Mouse (Mus musculus) hindbrain, embryonic 11.5 days (tissue): ENCODE results near the gene Efcab11. TPM values are rescaled to one million over a fixed set of nuclear protein-coding genes. Genes with fewer than 3 reads are reported as not detected.

Source experiments
- ATAC-seq: fragments of 200-750 bp; cut with Nextera tagmentation; 2 replicates; pipeline ENCODE4 v1.8.0; 2017; ENCODE audit warnings: mild to moderate bottlenecking, moderate TSS enrichment, moderate library complexity; ENCODE audit not compliant: low FRiP score
- DNase-seq: peaks from one replicate; pipeline ENCODE4 v3.0.0-alpha.2; 2015; ENCODE audit warnings: low spot score
- H3K27ac ChIP-seq: fragments of 300-500 bp; sonication (generic); 2 replicates; pipeline ENCODE4 v1.5.1; 2014; ENCODE audit warnings: mild to moderate bottlenecking, low read depth, low read length
- H3K27me3 ChIP-seq: fragments of 300-500 bp; sonication (generic); 2 replicates; pipeline ENCODE4 v1.6.1; 2014; ENCODE audit warnings: mild to moderate bottlenecking, low read length, moderate library complexity, mixed read lengths; ENCODE audit not compliant: control insufficient read depth, insufficient read depth
- H3K36me3 ChIP-seq: fragments of 300-500 bp; sonication (generic); 2 replicates; pipeline ENCODE4 v1.6.1; 2014; ENCODE audit warnings: mild to moderate bottlenecking, low read length, moderate library complexity, mixed read lengths; ENCODE audit not compliant: control insufficient read depth, insufficient read depth
- H3K4me1 ChIP-seq: fragments of 300-500 bp; sonication (generic); replicated peaks from 2 replicates; pipeline ENCODE4 v1.6.1; 2014; ENCODE audit warnings: low read length, mixed read lengths; ENCODE audit not compliant: control insufficient read depth, insufficient read depth
- H3K4me2 ChIP-seq: fragments of 300-500 bp; sonication (generic); replicated peaks from 2 replicates; pipeline ENCODE4 v1.6.1; 2014; ENCODE audit warnings: mild to moderate bottlenecking, low read depth, low read length
- H3K4me3 ChIP-seq: fragments of 300-500 bp; sonication (generic); 2 replicates; pipeline ENCODE4 v1.5.1; 2014; ENCODE audit warnings: low read depth, low read length
- H3K9ac ChIP-seq: fragments of 300-500 bp; sonication (generic); 2 replicates; pipeline ENCODE4 v1.6.1; 2014; ENCODE audit warnings: low read depth, low read length
- H3K9me3 ChIP-seq: fragments of 300-500 bp; sonication (generic); 2 replicates; pipeline ENCODE4 v1.6.1; 2016; ENCODE audit warnings: low read length; ENCODE audit not compliant: control insufficient read depth
- WGBS: fragments of 180-500 bp; shearing (Covaris S2); extraction: QIAGEN DNeasy Blood & Tissue Kit; methylation state at CpG from one replicate; pipeline ENCODE4 v1.1.7; 2014; 5-methylcytosine and 5-hydroxymethylcytosine counted together
- polyA plus RNA-seq: library from polyadenylated mRNA; unstranded; fragments of >200 nt; fragmentation: Nextera tagmentation; extraction: Ambion mirVana; gene quantifications from 2 replicates; pipeline ENCODE4 v1.2.1, GENCODE M21; 2014

Gene Efcab11
- polyA plus RNA-seq = 22.9 and 25.6 TPM in 2 replicates

GRCm38 (mm10) chr12:99884269-99885261 is at the start of gene Efcab11, which contains the start of gene Tdp1:
Efcab11 (minus strand) TSS chr12:99884439.
Tdp1 (plus strand) TSS chr12:99884517.
- peak; percentile 100 for DNase-seq
- Histone ChIP-seq H3K36me3 (no peaks in the 10 kb centered on the region), H3K4me3 (peak within 1 kb of the TSS; percentile 58), H3K9ac (peak within 1 kb of the TSS; percentile 67), H3K27me3 (no peaks in the 10 kb centered on the region), H3K27ac (peak within 1 kb of the TSS; percentile 75), H3K4me1 (0 out of 2 replicates have a peak, but pooled peaks cover 2% of the 10 kb centered on the region), H3K4me2 (peak within 1 kb of the TSS; percentile 77), H3K9me3 (no peaks in the 10 kb centered on the region)
- under 1% methylated on average over 73 of the region's 73 CpGs for WGBS
- ATAC-seq = peak; percentile 82

GRCm38 (mm10) chr12:99933630-99934029 is 49.4 kb upstream of the Efcab11 start:
- no peaks in the 10 kb centered on the region for H3K4me1 ChIP-seq
- H3K9ac ChIP-seq = no peak overlapping the region
- no peaks in the 10 kb centered on the region for H3K9me3 ChIP-seq
- H3K4me3 ChIP-seq = no peak overlapping the region
- H3K4me2 ChIP-seq = no peak overlapping the region
- no peak overlapping the region for H3K27ac ChIP-seq
- ATAC-seq (no peak), DNase-seq (no peak)
- 94% methylated on average over 3 of the region's 3 CpGs for WGBS
- no peaks in the 10 kb centered on the region for H3K36me3 ChIP-seq
- no peaks in the 10 kb centered on the region for H3K27me3 ChIP-seq

DNA sequence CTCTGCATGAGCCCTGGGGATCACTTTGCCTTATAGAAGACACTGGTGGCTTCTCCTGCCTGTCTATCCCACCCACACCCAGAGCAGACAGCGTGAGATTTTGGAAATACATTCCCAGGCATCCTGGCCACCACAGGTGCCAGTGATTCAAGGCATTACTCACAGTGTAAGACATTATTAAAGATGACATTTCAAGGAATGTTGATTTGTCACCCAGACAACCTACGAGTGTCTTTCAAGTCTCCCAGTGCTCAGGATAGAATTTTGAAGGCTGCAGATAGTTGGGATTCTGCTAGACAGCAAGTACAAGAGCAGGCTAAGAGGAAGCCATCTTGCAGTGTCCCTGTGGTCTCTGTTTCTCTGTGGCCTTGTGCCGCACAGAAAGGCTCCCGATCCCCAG is 48.0 kb upstream of the Efcab11 start:
- ATAC-seq (no peak), DNase-seq (no peak)
- Histone ChIP-seq H3K4me3 (no peak overlapping the region), H3K27me3 (no peaks in the 10 kb centered on the region), H3K4me2 (no peak overlapping the region), H3K36me3 (no peaks in the 10 kb centered on the region), H3K9ac (no peak overlapping the region), H3K9me3 (no peaks in the 10 kb centered on the region), H3K27ac (no peak overlapping the region), H3K4me1 (no peaks in the 10 kb centered on the region)
- 91% methylated on average over 4 of the region's 4 CpGs for WGBS

- no peak for ATAC-seq
- no peak for DNase-seq
- H3K36me3 ChIP-seq = no peaks in the 10 kb centered on the region
- H3K9me3 ChIP-seq = no peaks in the 10 kb centered on the region
- H3K4me3 ChIP-seq = no peak overlapping the region
- H3K27me3 ChIP-seq = no peaks in the 10 kb centered on the region
- H3K9ac ChIP-seq = no peak overlapping the region
- H3K27ac ChIP-seq = no peak overlapping the region
- H3K4me2 ChIP-seq = no peak overlapping the region
- 90% methylated on average over 1 of the region's 1 CpGs for WGBS
- 0 out of 2 replicates have a peak, but pooled peaks cover under 1% of the 10 kb centered on the region for H3K4me1 ChIP-seq
Measured at GRCm38 (mm10) chr12:99929160-99929559, 44.9 kb upstream of the Efcab11 start.

DNA sequence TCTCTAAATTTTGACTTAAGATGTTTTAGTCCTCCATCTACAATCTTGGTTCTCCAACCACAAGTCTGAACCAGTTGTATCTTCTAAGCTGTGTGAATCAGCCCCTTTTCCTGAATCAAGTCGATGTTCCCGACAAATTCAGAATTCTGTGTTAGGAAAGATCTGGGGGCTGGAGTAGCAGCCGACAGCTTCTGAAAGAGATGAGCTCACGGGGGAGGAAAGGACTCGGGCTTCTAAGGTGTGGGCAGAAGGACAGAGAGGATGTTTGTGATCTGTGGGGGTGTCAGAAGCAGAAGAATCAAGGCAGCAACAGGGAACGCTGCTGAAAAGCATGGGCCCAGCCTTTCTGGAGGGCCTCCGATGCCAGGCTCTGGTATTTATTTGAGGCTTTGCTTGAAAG is 44.1 kb upstream of the Efcab11 start:
- 84% methylated on average over 7 of the region's 7 CpGs for WGBS
- peaks cover 3% of the 10 kb centered on the region; the same call in 1 of the 2 replicates for H3K4me1 ChIP-seq
- H3K4me3 ChIP-seq = no peak overlapping the region
- H3K27ac ChIP-seq = no peak overlapping the region
- H3K4me2 ChIP-seq = no peak overlapping the region
- no peak for DNase-seq
- ATAC-seq = no peak
- H3K9ac ChIP-seq = no peak overlapping the region
- no peaks in the 10 kb centered on the region for H3K36me3 ChIP-seq
- H3K9me3 ChIP-seq = no peaks in the 10 kb centered on the region
- H3K27me3 ChIP-seq = no peaks in the 10 kb centered on the region

DNA sequence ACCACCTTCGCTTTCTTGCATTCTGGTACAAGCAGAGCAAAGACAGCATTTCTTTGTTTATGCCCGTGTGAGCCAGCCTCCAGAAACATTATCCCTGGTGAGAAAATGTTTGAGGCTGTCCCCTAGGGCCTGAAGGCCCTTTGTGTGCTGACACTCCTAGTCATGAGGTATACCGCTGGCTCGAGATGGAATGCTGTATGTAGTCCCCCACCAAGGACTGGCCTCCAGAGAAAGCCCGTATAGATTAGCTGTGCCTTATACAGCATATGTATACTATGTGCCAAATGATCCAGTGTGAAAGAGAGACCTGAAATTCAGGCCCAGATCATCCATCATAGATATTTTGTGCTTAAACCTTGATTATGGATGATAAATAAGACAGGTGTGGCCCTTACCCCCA is 39.5 kb upstream of the Efcab11 start:
- ATAC-seq = peak; percentile 50; the same call in 1 of the 2 replicates
- Histone ChIP-seq H3K36me3 (no peaks in the 10 kb centered on the region), H3K27me3 (no peaks in the 10 kb centered on the region), H3K9ac (no peak overlapping the region), H3K4me2 (no peak overlapping the region), H3K27ac (no peak overlapping the region), H3K4me1 (peaks cover 3% of the 10 kb centered on the region; the same call in 1 of the 2 replicates), H3K4me3 (no peak overlapping the region), H3K9me3 (no peaks in the 10 kb centered on the region)
- peak; percentile 36 for DNase-seq
- 44% methylated on average over 5 of the region's 5 CpGs for WGBS

- no peaks in the 10 kb centered on the region for H3K36me3 ChIP-seq
- DNase-seq (peak; percentile 61), ATAC-seq (peak; percentile 73)
- peak overlapping the region; percentile 10; the same call in 1 of the 2 replicates for H3K27ac ChIP-seq
- no peak overlapping the region for H3K4me3 ChIP-seq
- H3K27me3 ChIP-seq = no peaks in the 10 kb centered on the region
- peaks cover 3% of the 10 kb centered on the region; the same call in 1 of the 2 replicates for H3K4me1 ChIP-seq
- no peak overlapping the region for H3K4me2 ChIP-seq
- WGBS = 23% methylated on average over 5 of the region's 5 CpGs
- H3K9ac ChIP-seq = no peak overlapping the region
- H3K9me3 ChIP-seq = no peaks in the 10 kb centered on the region
Measured at GRCm38 (mm10) chr12:99923131-99923606, 38.9 kb upstream of the Efcab11 start.

DNA sequence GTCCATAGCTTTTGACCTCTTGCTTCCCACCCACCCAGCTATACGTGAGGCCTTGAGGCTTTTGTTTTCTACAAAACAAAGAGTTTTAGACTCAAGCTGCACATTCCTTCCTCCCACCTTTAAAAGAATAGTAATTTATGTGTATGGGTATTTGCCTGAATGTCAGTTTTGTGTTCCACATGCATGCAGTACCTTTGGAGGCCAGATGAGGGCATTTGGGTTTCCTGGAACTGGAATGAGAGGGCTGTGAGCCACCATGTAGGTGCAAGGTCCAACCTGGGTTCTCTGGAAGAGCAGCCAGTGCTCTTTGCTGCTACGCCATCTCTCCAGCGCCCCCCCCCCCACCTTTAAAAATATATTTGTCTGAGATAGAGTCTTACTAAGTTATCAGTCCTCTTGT is 36.8 kb upstream of the Efcab11 start:
- ATAC-seq (no peak), DNase-seq (peak; percentile 27)
- H3K4me3 ChIP-seq = no peak overlapping the region
- H3K36me3 ChIP-seq = no peaks in the 10 kb centered on the region
- H3K27me3 ChIP-seq = no peaks in the 10 kb centered on the region
- no peaks in the 10 kb centered on the region for H3K9me3 ChIP-seq
- no peak overlapping the region for H3K4me2 ChIP-seq
- H3K9ac ChIP-seq = no peak overlapping the region
- 86% methylated on average over 3 of the region's 3 CpGs for WGBS
- H3K27ac ChIP-seq = no peak overlapping the region
- H3K4me1 ChIP-seq = peaks cover 3% of the 10 kb centered on the region; the same call in 1 of the 2 replicates
